Mouse (Mus musculus) layer of hippocampus, adult 18-20 months (tissue): ENCODE data around the gene Lhfp. TPM values are rescaled to one million over a fixed set of nuclear protein-coding genes. Genes with fewer than 3 reads are reported as not detected.

ENCODE experiments used
- DNase-seq, 2 experiments: peaks; one replicate each; pipeline ENCODE4 v3.0.0; 2022; ENCODE audit warnings: low spot score in 2 of 2
- total RNA-seq, 2 experiments: library from RNA; stranded (reverse); gene quantifications; 2 replicates each; pipeline ENCODE4 v1.2.3; 2021

Lhfp gene
- total RNA-seq, 2 experiments from 2014 or later = 19.9 to 23.4 TPM

- DNase-seq = no peak
Measured at GRCm38 (mm10) chr3:53040593-53041410, 526 bp upstream of the Lhfp start.

- no peak for DNase-seq
Measured at GRCm38 (mm10) chr3:53042240-53042567, 876 bp downstream of the Lhfp start.

- DNase-seq = no peak
Measured at GRCm38 (mm10) chr3:53043206-53043780, 2.0 kb downstream of the Lhfp start.

- no peak for DNase-seq
Measured at GRCm38 (mm10) chr3:53044238-53044637, 2.9 kb downstream of the Lhfp start.

- DNase-seq = no peak
Measured at GRCm38 (mm10) chr3:53044682-53045299, 3.5 kb downstream of the Lhfp start.

GRCm38 (mm10) chr3:53045697-53046096 is 4.4 kb downstream of the Lhfp start:
- DNase-seq = no peak

- DNase-seq = no peak
Measured at GRCm38 (mm10) chr3:53046371-53046770, 5.0 kb downstream of the Lhfp start.

GRCm38 (mm10) chr3:53052385-53052784 is 11.1 kb downstream of the Lhfp start:
- no peak for DNase-seq

- no peak for DNase-seq
Measured at GRCm38 (mm10) chr3:53056430-53056829, 15.1 kb downstream of the Lhfp start.

- no peak for DNase-seq
Measured at GRCm38 (mm10) chr3:53059959-53060358, 18.6 kb downstream of the Lhfp start.

GRCm38 (mm10) chr3:53063423-53064147 is 22.3 kb downstream of the Lhfp start:
- no peak for DNase-seq

- DNase-seq = no peak
Measured at GRCm38 (mm10) chr3:53065267-53066094, 24.2 kb downstream of the Lhfp start.

- no peak for DNase-seq
Measured at GRCm38 (mm10) chr3:53066095-53066372, 24.7 kb downstream of the Lhfp start.

GRCm38 (mm10) chr3:53068399-53068798 is 27.1 kb downstream of the Lhfp start:
- no peak for DNase-seq

GRCm38 (mm10) chr3:53074264-53074663 is 32.9 kb downstream of the Lhfp start:
- DNase-seq = no peak

- DNase-seq = no peak
Measured at GRCm38 (mm10) chr3:53074761-53075160, 33.4 kb downstream of the Lhfp start.

GRCm38 (mm10) chr3:53080286-53080685 is 39.0 kb downstream of the Lhfp start:
- no peak for DNase-seq

GRCm38 (mm10) chr3:53080710-53081109 is 39.4 kb downstream of the Lhfp start:
- DNase-seq = no peak

GRCm38 (mm10) chr3:53083717-53084116 is 42.4 kb downstream of the Lhfp start:
- no peak for DNase-seq

- DNase-seq = no peak
Measured at GRCm38 (mm10) chr3:53084806-53085205, 43.5 kb downstream of the Lhfp start.

GRCm38 (mm10) chr3:53086481-53087155 is 45.3 kb downstream of the Lhfp start:
- DNase-seq = no peak
